Mouse (Mus musculus): Measurements from ENCODE around the gene Zscan21.
A peak's percentile ranks its signal among the peaks of the same experiment; 100 is the strongest.
"Not testable (repeated sequence)": the region's sequence is repeated elsewhere in the genome, so short reads cannot be mapped to it uniquely, and the experiment has no call there.

Zscan21 gene

DNA sequence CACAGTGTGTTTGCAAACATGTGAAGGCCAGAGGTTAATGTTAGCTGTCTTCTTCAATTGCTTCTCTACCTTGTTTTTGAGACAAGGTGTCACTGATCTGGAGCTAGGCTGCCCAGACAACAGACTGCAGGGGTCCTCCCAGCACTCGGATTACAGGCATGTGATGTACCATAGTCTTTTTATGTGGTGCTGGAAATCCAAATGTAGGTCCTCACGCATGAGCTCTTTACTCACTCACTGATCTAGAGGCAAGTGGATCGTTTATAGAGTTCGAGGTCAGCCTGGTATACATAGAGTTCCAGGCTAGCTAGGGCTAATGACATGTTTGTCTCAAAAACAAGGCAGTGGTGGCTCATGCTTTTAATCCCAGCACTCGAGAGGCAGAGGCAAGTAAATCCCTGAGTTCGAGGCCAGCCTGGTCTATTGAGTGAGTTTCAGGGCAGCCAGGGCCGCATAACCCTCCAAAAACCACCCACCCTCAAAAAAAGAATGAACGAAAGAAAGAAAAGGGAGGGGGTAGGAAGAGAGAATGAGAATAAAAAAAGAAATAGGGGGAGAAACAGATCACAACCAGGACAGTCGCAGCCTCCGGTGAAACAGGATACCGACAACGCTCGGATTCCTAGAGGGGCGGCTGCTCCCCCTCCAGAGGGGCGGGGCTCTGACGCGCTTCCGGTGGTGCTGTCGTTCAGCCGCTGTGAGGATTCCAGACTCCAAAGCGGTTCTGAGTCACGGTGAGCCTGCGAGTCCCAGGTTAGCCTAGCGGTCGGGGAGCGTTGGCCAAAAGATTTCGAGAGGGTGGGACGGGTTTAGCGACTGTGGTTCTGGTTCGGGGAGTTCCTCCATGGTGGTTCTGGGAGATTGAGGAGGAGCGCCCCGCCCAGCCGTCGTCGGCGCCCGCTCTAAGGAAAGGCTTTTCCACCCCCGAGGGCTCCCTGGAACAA, at the start of gene Zscan21:
Gene Zscan21 (plus strand): TSS at position 649 of the 944 bp plus-strand sequence.
- peak; percentile 84 to 89 for DNase-seq

DNA sequence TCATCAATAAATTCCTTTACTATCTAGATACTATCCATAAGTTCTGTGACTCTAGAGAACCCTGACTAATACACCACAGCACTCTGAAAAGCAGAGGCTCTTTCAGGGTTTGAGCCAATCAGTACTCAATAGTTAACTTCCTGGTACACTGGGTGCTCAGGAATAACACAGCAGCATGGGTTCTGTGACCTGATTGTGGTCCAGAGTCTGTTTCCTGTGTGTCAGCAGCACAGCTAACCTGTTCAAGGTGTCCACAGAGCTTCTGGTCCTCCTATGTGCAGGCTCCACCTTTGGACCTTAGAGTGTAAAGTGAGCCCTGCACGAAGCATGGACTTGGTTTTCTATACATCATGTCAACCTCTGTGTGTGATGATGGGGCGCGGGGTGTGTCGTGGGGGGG, 42.9 kb upstream of the Zscan21 start:
- peak in 1 of 2 experiments; percentile 0 for DNase-seq

- peak; percentile 48 to 58 for DNase-seq
Observed at GRCm38 (mm10) chr5:138075684-138076083, 41.0 kb upstream of the Zscan21 start.

DNA sequence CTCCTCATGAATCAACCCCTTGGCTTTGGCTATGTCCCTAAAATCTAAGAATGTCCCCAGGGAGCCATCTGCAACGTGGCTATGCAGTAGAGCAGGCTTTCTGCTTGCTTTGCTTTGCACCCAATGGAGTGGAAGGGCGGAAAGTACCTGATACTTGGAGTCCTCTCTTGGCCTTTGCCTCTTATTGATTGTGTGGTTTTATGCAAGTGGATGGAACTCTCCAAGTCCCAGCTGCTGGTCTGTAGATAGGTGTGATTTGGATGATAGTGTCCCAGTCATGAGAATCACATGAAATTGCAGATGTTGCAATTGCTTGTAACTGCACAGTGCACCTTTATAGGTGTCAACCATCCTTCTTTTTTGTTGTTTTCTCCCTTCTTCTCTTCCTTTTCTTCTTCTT, 40.6 kb upstream of the Zscan21 start:
- DNase-seq, result peak in 1 of 2 experiments; percentile 0

DNA sequence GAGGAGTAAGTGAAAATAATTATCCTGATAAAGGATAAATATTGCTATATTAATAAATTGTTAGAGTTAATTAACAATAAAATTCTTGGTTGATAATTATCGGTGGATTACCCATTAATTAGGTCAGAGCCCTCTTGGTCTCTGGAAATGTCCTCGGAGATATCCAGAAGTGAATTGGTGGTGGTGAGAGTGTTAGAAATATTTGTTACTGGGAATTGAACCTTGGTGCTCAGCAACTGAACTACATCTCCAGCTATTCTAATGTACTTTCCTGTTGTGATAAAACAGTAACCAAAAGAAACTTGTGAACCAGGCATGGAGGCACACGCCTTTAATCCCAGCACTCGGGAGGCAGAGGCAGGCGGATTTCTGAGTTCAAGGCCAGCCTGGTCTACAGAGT, 36.2 kb upstream of the Zscan21 start:
- DNase-seq, result no peak

- DNase-seq, result no peak
Observed at GRCm38 (mm10) chr5:138081446-138081845, 35.3 kb upstream of the Zscan21 start.

DNA sequence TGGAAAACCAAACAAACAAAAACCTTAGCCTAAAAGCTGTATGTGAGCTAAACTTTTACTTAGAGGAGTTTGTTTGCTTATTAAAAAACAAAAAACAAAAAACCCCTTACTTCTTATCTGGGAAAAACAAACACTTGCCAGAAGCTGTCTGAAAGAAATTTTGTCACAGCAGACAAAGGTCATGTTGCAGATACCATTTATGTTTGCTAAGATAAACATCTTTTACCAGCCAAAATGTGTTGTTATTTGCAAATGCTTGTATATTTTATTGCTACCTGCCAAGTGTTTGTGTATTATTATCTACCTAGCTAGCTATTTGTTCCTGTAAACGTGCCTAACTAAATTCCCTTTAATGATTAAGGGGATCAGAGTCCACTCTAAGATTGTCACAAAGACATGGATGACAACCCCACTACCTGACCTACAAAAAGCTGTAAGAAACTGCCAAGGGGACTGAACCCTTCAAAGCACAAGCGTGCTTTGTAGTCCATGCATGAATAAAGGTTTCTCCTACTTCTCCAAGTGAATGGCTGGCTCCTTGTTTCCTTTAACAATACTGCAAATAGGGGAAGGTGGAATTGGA, 33.3 kb upstream of the Zscan21 start:
- no peak for DNase-seq

DNA sequence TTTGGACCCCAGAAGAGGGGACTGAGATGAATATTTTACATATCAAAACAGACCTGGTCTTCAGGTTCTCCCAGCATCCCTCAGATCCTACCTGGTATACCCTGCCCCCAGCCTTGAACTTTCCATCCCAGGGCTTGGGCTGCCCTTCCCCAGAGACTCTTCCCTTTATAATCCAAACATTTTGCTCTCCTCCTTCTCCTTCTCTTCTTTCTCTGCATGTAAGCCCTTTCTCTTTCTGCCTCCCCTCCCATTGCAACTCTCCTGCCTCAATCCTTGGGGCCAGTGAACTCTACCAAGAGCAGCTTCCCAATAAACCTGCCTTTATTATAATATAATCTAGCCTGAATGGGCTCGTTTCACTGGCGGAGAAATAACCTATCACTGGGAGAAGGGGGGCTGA, 32.8 kb upstream of the Zscan21 start:
- no peak for DNase-seq

DNA sequence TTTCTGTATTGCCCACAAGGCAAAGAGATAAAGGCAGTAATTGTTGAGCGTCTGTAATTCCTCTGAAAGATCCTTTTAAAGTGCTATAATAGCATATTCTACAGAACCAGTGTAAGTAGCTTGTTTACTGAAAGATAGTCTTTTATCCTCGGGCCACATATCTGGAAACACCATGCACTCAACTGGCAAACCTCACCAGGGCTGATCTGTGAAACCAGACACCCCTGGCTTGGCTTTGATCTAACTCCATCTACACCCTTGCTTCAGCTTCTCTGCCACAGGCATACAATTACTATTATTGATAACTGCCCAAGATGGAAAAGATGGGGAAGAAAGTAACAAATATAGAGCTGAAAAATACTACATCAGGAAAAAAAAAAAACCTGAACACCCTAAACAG, 32.2 kb upstream of the Zscan21 start:
- peak in 1 of 2 experiments; percentile 8 for DNase-seq

GRCm38 (mm10) chr5:138084996-138085395, 31.7 kb upstream of the Zscan21 start, which contains the start of gene Zkscan1:
Gene Zkscan1 (plus strand): TSS chr5:138085084.
- peak; percentile 83 to 87 for DNase-seq

DNA sequence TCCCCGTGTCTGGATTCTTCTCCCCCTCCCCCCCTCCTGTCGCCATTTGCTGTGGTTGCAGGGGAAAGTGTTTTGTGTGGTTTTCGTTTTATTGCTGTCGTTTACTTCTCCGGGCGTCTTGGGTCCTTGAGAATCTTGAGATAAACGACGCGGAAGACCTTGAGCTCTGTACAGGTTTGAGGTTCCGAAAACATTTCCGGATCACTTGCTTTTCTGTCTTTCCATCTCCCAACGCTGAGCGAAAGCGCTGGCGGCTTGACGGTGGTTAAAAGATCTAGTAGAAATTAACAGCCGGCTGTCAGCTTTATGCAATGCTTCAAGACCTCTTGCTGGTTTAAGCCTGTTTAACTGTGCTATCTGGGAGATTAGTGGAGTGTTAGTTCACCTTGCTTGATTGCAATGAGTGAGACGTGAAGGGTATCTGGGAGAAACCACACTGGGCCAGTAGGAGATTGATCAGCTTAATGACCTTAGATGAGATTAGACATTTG, 31.2 kb upstream of the Zscan21 start:
- peak; percentile 33 to 40 for DNase-seq

GRCm38 (mm10) chr5:138086842-138087241, 29.9 kb upstream of the Zscan21 start:
- DNase-seq, result peak in 1 of 2 experiments; percentile 58

DNA sequence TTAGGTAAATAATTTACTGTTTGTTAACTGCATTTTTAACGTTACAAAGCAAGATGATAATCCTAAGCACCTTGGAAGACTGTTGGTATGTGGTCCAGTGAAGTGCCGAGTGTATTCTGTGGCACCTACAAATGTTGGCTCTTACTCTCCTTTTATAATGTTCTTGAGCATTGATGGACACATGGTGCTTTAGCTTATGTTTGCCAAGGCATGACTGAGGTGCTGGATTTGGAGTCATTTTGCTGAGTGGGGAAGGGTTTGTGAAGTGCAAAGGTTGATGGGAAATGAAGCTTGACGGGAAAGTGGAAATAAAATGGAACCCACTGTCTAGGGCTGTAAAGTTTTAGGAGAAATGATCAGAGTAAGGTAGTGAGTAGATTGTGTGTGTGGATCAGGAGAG, 28.3 kb upstream of the Zscan21 start:
- DNase-seq, result peak; percentile 66 to 79

DNA sequence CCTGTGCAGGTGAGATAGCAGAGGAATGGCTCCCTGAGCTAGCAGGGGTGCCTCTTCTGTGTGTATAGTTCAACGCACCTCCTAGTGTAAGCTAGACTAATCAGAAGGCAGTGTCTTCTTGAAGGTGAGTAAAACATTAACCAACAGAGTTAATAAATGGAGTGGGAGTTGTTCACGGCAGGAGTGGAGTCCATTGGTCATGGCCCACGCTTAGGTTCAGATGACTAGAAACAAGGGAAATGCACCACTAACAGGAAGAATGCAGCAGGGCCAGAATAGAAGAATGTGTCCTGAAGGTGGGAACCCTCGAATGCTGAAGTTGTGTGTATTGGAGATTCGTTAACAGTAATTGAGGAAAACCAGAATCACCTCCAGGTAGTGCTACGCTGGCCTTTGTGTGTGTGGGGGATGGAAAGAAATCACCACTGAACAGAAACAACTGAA, 27.6 kb upstream of the Zscan21 start:
- peak; percentile 83 to 89 for DNase-seq

- no peak for DNase-seq
Observed at GRCm38 (mm10) chr5:138090271-138090670, 26.4 kb upstream of the Zscan21 start.

DNA sequence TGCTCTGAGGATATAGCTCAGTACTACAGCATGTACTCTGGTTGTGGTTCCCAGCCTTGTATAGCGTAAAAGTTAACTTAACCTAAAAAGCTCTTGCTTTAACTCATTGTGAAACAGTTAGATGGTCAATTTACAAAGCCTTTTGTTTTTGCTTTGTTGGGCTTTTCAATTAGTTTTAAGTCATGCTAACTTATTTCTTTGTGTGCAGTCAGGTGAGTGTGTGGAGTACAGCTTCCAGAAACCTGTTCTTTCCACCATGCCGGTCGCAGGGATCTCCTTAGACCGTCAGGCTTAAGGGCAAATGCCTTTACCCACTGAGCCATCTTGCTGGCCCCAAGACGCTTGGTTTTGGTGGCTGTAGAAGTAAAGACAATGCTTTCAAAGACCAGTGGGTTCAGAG, 26.0 kb upstream of the Zscan21 start:
- no peak for DNase-seq

DNA sequence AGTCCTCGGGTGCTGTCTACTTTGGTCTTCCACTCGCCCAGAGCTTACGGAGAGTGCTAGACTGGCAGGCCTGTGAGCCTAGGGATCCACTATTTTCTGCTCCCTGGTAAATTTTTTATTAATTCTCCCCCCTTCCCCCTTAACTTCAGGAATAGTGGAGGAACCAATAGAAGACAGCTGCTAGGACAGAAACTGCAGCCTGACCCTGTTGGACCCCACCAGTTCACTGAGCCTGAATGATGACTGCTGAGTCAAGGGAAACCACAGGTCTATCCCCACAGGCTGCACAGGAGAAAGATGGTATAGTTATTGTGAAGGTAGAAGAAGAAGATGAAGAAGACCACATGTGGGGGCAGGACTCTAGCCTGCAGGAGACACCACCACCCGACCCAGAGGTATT, 23.9 kb upstream of the Zscan21 start:
- DNase-seq, result peak in 1 of 2 experiments; percentile 39

DNA sequence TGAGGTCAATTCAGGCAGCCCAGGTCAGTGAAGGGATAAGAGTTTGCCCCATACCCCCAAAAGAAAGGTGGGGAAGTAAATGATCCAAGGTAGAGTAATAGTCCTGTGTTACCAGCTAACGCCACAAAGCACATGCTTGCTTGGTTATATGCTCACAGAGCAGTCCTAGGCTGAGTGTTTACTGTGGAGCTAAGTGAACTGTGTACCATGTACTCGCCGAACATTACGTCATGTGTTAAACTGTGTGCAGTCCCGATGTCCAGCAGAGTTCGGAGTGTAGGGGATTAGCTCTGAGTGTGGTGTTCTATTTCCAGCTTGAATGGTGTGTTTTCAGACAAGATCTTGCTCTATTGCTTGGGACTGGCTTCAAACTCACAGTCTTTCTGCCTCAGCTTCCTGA, 22.2 kb upstream of the Zscan21 start:
- DNase-seq, result no peak

- DNase-seq, result no peak
Observed at GRCm38 (mm10) chr5:138104976-138105375, 11.7 kb upstream of the Zscan21 start.

GRCm38 (mm10) chr5:138107130-138107529, 9.6 kb upstream of the Zscan21 start:
- DNase-seq, result no peak

DNA sequence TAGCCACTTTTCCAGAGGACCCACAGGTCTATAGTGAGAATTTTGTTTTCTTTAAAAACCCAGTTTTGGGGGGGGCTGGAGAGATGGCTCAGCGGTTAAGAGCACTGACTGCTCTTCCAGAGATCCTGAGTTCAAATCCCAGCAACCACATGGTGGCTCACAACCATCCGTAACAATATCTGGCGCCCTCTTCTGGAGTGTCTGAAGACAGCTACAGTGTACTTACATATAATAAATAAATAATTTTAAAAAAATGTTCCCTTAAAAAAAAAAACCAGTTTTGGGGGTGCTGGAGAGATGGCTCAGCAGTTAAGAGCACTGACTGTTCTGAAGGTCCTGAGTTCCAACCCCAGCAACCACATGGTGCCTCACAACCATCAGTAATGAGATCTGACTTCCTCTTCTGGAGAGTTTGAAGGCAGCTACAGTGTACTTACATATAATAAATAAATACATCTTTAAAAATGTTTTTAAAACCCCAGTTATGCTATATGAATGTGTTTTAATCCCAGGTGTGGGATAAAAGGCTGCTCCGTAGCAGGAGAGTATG, 6.8 kb upstream of the Zscan21 start:
- DNase-seq, result not testable (repeated sequence)

GRCm38 (mm10) chr5:138117199-138118015, 704 bp downstream of the Zscan21 start:
- no peak for DNase-seq

GRCm38 (mm10) chr5:138118041-138118440, 1.3 kb downstream of the Zscan21 start:
- no peak for DNase-seq
